Mouse (Mus musculus) olfactory bulb, adult 2 months (tissue): ENCODE measurements around the gene Kdm1a.

ENCODE experiments used
- CTCF ChIP-seq: fragments of 200-500 bp; IDR thresholded peaks from 2 replicates; pipeline ENCODE4 v1.5.1; 2012; ENCODE audit warnings: low read depth, mild to moderate bottlenecking, low read length, moderate library complexity; ENCODE audit not compliant: insufficient read depth
- POLR2A ChIP-seq: fragments of 200-500 bp; IDR thresholded peaks from 2 replicates; pipeline ENCODE4 v1.6.1; 2012; ENCODE audit warnings: mild to moderate bottlenecking, low read depth, low read length, moderate library complexity; ENCODE audit not compliant: insufficient read depth

DNA sequence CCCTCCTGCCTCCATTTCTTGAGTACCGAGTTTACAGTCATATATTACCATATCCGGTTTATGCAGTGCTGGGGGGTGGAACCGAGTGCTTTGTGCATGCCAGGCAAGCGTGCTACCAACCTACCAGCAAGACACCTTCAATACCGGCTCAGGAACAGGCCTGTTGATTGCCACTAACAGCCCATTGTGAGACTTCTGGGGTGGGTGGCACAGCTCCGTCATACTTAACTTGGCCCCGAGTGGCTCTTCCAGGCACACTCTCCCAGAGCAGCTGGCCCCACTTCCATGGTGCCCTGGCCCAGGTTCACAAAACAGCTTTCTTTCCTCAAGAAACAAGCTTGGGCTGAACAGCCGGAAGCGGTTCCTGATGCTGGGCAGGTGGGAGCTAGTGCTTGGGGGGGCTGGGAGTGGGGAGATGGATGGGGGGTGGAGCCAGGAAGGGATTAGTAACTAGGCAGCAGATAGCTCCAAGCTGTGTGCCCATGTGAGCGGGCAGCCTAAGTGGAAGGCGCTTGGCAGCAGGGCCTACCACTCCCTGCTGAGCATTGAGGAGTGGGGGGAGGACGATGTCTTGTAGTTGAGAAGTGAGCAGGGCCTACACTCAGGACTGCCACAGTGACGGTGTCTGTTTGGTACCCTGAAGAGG is 49.5 kb upstream of the Kdm1a start:
- TF ChIP-seq POLR2A (no peak), CTCF (no peak)
